Mouse (Mus musculus) gastrocnemius, postnatal 36 days (tissue): ENCODE data around the gene Pdia3. TPM values are rescaled to one million over a fixed set of nuclear protein-coding genes. Genes with fewer than 3 reads are reported as not detected.
"Not testable (repeated sequence)": the region's sequence is repeated elsewhere in the genome, so short reads cannot be mapped to it uniquely, and the experiment has no call there.

Source experiments
- DNase-seq, 2 experiments: peaks; one replicate each; pipeline ENCODE4 v3.0.0; 2022
- intact Hi-C: fragments of 180-260 bp; cut with DNase I; formaldehyde crosslinking; loops from one replicate; pipeline ENCODE4 v1.15.1; 2025
- long read RNA-seq, 2 experiments: library from polyadenylated mRNA; stranded (forward); transcript quantifications; one replicate each; pipeline ENCODE4 v2.0.0; 2021
- total RNA-seq, 2 experiments: library from RNA; stranded (reverse); gene quantifications; 2 replicates each; pipeline ENCODE4 v1.2.3; 2021

Pdia3 gene
- total RNA-seq = 10 to 100 TPM; 40.2 to 41.8 TPM
- long read RNA-seq, experiment 1, transcript Pdia3-201 (13 exons, 2,770 nt) = major isoform, 23 of 26 reads
- long read RNA-seq, experiment 1, partial matches to known transcripts = 0 of 26 reads
- long read RNA-seq, experiment 1, other reads (novel, unspliced or antisense) = 3 of 26 reads
- long read RNA-seq, experiment 2, transcript Pdia3-201 (13 exons, 2,770 nt) = major isoform, 34 of 45 reads
- long read RNA-seq, experiment 2, partial matches to known transcripts = 7 of 45 reads
- long read RNA-seq, experiment 2, other reads (novel, unspliced or antisense) = 4 of 45 reads

GRCm38 (mm10) chr2:121413387-121414042 lies at the start of gene Pdia3, which contains the start of gene Catsper2:
TSS of gene Pdia3 (plus strand) at chr2:121413775.
TSS of gene Catsper2 (minus strand) at chr2:121413792.
- peak; percentile 91 to 95 for DNase-seq
- intact Hi-C loops = loop anchor here (1.0 to 2.0 kb wide), 2 partner anchors 35 to 59 kb away; partner anchors contain the start of gene Serf2

- intact Hi-C loops = no loop called here
- DNase-seq = no peak
Measured at GRCm38 (mm10) chr2:121368831-121369230, 44.7 kb upstream of the Pdia3 start.

GRCm38 (mm10) chr2:121370921-121371320 lies 42.7 kb upstream of the Pdia3 start:
- no peak for DNase-seq
- intact Hi-C loops = no loop called here

- intact Hi-C loops = no loop called here
Measured at GRCm38 (mm10) chr2:121372266-121372665, 41.3 kb upstream of the Pdia3 start.

GRCm38 (mm10) chr2:121374766-121375165 lies 38.8 kb upstream of the Pdia3 start:
- no peak for DNase-seq
- intact Hi-C loops = no loop called here

More at GRCm38 (mm10) chr2:121372266-121372665, 41.3 kb upstream of the Pdia3 start:
- DNase-seq = no peak

- DNase-seq, intact Hi-C loops: not testable (repeated sequence)
Measured at GRCm38 (mm10) chr2:121386961-121387575, 26.5 kb upstream of the Pdia3 start, which contains the start of gene Strc. TSS of gene Strc (minus strand) at chr2:121387168.

- peak; percentile 51 to 64 for DNase-seq
- intact Hi-C loops = no loop called here
Measured at GRCm38 (mm10) chr2:121396624-121397023, 17.0 kb upstream of the Pdia3 start.

GRCm38 (mm10) chr2:121403296-121403695 lies 10.3 kb upstream of the Pdia3 start:
- intact Hi-C loops = loop anchor here (10.0 kb wide), 1 partner anchor 218 kb away; no protein-coding TSS in a partner anchor
- DNase-seq = no peak

- peak in 1 of 2 experiments; percentile 6 for DNase-seq
- intact Hi-C loops = loop anchor here (10.0 kb wide), 1 partner anchor 223 kb away; no protein-coding TSS in a partner anchor
Measured at GRCm38 (mm10) chr2:121408160-121408559, 5.4 kb upstream of the Pdia3 start.

- DNase-seq = no peak
- intact Hi-C loops = loop anchor here (1.0 kb wide), 1 partner anchor 59 kb away; no protein-coding TSS in a partner anchor
Measured at GRCm38 (mm10) chr2:121412843-121413386, 660 bp upstream of the Pdia3 start.

GRCm38 (mm10) chr2:121414139-121414685 lies 637 bp downstream of the Pdia3 start:
- intact Hi-C loops = loop anchor here (2.0 kb wide), 1 partner anchor 35 kb away; the partner anchor contains the start of gene Serf2

GRCm38 (mm10) chr2:121415103-121415502 lies 1.5 kb downstream of the Pdia3 start:
- intact Hi-C loops = loop anchor here (2.0 kb wide), 1 partner anchor 34 kb away; the partner anchor contains the start of gene Serf2
- DNase-seq = no peak

More at GRCm38 (mm10) chr2:121414139-121414685, 637 bp downstream of the Pdia3 start:
- DNase-seq = no peak

- no peak for DNase-seq
- intact Hi-C loops = loop anchor here (2.0 kb wide), 1 partner anchor 33 kb away; the partner anchor contains the start of gene Serf2
Measured at GRCm38 (mm10) chr2:121415591-121415990, 2.0 kb downstream of the Pdia3 start.

- no peak for DNase-seq
- intact Hi-C loops = no loop called here
Measured at GRCm38 (mm10) chr2:121416356-121416755, 2.8 kb downstream of the Pdia3 start.

GRCm38 (mm10) chr2:121418476-121418875 lies 4.9 kb downstream of the Pdia3 start:
- intact Hi-C loops = no loop called here
- no peak for DNase-seq

- no peak for DNase-seq
- intact Hi-C loops = no loop called here
Measured at GRCm38 (mm10) chr2:121423166-121423565, 9.6 kb downstream of the Pdia3 start.

GRCm38 (mm10) chr2:121425890-121426289 lies 12.3 kb downstream of the Pdia3 start:
- no peak for DNase-seq
- intact Hi-C loops = no loop called here

- intact Hi-C loops = no loop called here
- DNase-seq = no peak
Measured at GRCm38 (mm10) chr2:121434854-121435253, 21.3 kb downstream of the Pdia3 start.

- intact Hi-C loops = no loop called here
- no peak for DNase-seq
Measured at GRCm38 (mm10) chr2:121439746-121440145, 26.2 kb downstream of the Pdia3 start.
